Mouse (Mus musculus): ENCODE data around the gene Ap3b2. TPM values are rescaled to one million over a fixed set of nuclear protein-coding genes. Genes with fewer than 3 reads are reported as not detected.

Ap3b2 gene
- total and polyA plus RNA-seq, 3 experiments = not detected

DNA sequence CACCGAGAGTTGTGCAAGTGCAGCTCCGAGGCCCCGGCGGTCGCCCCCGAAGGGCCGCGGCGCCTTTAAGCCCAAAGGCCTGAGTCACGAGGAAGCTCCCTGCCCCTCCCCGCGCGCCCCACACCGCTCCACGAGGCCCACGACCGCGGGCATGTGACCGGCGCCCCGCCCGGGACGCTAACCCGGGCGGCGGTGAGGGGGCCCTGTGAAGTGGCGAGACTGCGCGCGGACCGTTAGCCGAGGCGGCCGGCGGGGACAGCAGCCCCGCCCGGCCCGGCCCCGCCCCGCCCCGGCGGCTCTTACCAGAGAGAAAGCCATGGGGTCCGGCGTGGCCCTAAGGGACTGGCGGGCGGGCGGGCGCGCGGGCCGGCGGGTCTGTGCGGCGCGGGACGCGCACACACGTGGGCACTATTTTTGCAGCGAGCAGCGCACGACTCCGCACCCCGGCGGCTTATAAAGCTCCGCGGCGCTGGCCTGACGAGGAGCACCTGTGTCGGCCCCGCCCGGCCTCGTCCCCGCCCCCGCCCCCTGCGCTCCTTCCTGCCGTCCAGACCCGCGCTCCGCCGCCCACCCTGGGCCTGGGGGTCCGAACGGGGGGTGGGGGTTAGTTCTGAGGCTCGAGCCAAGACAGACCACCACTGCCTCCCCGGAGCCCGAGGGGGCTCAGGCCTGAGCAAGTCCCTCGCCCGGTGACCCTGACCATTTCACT, 39.2 kb downstream of the Ap3b2 start:
- Histone ChIP-seq H3K4me2 (ENCODE audit: insufficient read depth, low read depth, poor library complexity, severe bottlenecking) (no peak overlapping the region), H3K27ac (ENCODE audit: insufficient read depth, low read depth) (no peak overlapping the region), H3K4me1 (ENCODE audit: control insufficient read depth in 1 of 2, insufficient read depth in 2 of 2) (no peaks in the 10 kb centered on the region), H3K27me3 (replicated peaks) (peaks cover 25% of the 10 kb centered on the region), H3K4me3 (replicated peaks in 1 of 3; ENCODE audit: low read depth in 2 of 3, low read length in 2 of 3, poor library complexity in 1 of 3) (no peak overlapping the region), H3K36me3 (replicated peaks in 1 of 2; ENCODE audit: control insufficient read depth in 1 of 2, insufficient read depth in 1 of 2, low read length in 1 of 2) (no peaks in the 10 kb centered on the region), H3K9ac (ENCODE audit: insufficient read depth, low read depth) (no peak overlapping the region), H3K9me3 (replicated peaks; ENCODE audit: low read length) (peaks cover 10% of the 10 kb centered on the region), H3K79me2 (replicated peaks; ENCODE audit: control insufficient read depth, extremely low read depth, insufficient read depth, poor library complexity, severe bottlenecking) (no peaks in the 10 kb centered on the region)
- TF ChIP-seq MAX (IDR thresholded peaks at IDR 0.05; ENCODE audit: low read length) (no peak), SMC3 (IDR thresholded peaks at IDR 0.05; ENCODE audit: low read depth, low read length) (no peak), USF1 (IDR thresholded peaks at IDR 0.05; ENCODE audit: low read depth, low read length) (no peak), MEF2A (IDR thresholded peaks at IDR 0.05; ENCODE audit: borderline replicate concordance, low read depth, low read length) (no peak), ZNF384 (IDR thresholded peaks at IDR 0.05; ENCODE audit: low read depth, low read length) (no peak), PAX5 (IDR thresholded peaks at IDR 0.05; ENCODE audit: low read length) (no peak), CHD2 (IDR thresholded peaks at IDR 0.05; ENCODE audit: low read length) (no peak), BHLHE40 (IDR thresholded peaks at IDR 0.05; ENCODE audit: low read depth, low read length) (no peak), ELF1 (IDR thresholded peaks at IDR 0.05; ENCODE audit: low read depth, low read length) (no peak), MAFK (IDR thresholded peaks at IDR 0.05; ENCODE audit: insufficient replicate concordance, low read length) (no peak)
- in situ Hi-C loops (cut with MboI; ENCODE audit: low pct_ligation_motif_present, low pct_unique_long_range_greater_than_20kb, low sequenced_read_pairs) (no loop called here), dilution Hi-C loops (cut with MboI; ENCODE audit: extremely low pct_ligation_motif_present, extremely low pct_unique_long_range_greater_than_20kb, low sequenced_read_pairs) (no loop called here)
- no peak for DNase-seq (ENCODE audit: extremely low read depth)

DNA sequence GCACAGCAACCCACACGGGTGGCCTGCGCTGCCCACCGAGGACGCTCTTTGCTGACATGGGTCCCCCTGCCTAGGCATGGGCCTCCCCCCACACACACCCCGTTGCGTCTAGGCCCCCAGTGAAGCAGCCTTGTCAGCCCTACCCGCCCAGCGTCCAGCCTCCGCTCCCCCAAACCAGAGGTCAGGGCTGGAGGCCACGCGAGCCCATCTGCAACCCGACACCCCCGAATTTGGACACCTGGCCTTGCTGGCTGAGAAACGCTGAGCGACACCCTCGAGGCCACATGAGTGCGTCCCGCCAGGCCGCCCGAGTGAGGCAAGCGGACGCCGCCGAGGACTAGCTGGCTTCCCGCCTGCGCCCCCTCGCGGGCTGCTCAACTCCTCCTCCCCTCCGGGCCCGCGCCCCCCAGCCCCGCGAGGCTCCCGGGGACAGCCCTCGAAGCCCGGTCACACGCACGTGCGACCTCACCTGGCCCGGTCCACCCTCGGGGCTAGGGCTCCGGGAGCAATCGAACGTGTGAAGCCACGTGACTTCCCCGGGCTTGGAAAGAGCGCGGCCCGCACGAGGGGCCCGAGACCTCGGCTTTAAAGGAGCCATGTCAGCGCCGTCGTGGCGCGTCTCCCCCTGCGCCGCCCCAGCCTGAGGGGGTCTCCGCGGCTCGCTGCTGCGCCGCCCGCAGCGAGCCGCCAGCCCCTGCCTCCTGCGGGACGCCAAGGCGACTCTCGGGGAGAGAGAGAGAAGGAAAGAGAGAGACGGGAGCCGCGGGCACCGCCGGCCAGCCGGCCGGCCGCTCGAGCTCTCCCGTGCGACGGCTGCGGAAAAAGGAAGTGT, 40.1 kb downstream of the Ap3b2 start:
- H3K79me2 ChIP-seq (replicated peaks; ENCODE audit: control insufficient read depth, extremely low read depth, insufficient read depth, poor library complexity, severe bottlenecking) = no peaks in the 10 kb centered on the region
- TF ChIP-seq E2F4 (IDR thresholded peaks at IDR 0.05; ENCODE audit: insufficient replicate concordance, low read depth, low read length) (no peak), TBP (conservative IDR thresholded peaks at IDR 0.05; ENCODE audit: low read depth, low read length) (no peak), TCF12 (IDR thresholded peaks at IDR 0.05; ENCODE audit: low read depth, low read length) (no peak), RAD21 (IDR thresholded peaks at IDR 0.05; ENCODE audit: low read depth, low read length) (no peak), MEF2A (IDR thresholded peaks at IDR 0.05; ENCODE audit: borderline replicate concordance, low read depth, low read length) (no peak), USF1 (IDR thresholded peaks at IDR 0.05; ENCODE audit: low read depth, low read length) (no peak)
- H3K4me1 ChIP-seq (ENCODE audit: control insufficient read depth in 1 of 2, insufficient read depth in 2 of 2) = no peaks in the 10 kb centered on the region
- no peak overlapping the region for H3K9ac ChIP-seq (ENCODE audit: insufficient read depth, low read depth)
- no peak overlapping the region for H3K27ac ChIP-seq (ENCODE audit: insufficient read depth, low read depth)
- no peaks in the 10 kb centered on the region for H3K36me3 ChIP-seq (replicated peaks in 1 of 2; ENCODE audit: control insufficient read depth in 1 of 2, insufficient read depth in 1 of 2, low read length in 1 of 2)
- H3K9me3 ChIP-seq (replicated peaks; ENCODE audit: low read length) = peaks cover 10% of the 10 kb centered on the region
- H3K27me3 ChIP-seq (replicated peaks) = peaks cover 17% of the 10 kb centered on the region
- no peak overlapping the region for H3K4me3 ChIP-seq (replicated peaks in 1 of 3; ENCODE audit: low read depth in 2 of 3, low read length in 2 of 3, poor library complexity in 1 of 3)
- dilution Hi-C loops (cut with MboI; ENCODE audit: extremely low pct_ligation_motif_present, extremely low pct_unique_long_range_greater_than_20kb, low sequenced_read_pairs) = no loop called here
- DNase-seq (ENCODE audit: extremely low read depth) = no peak
- in situ Hi-C loops (cut with MboI; ENCODE audit: low pct_ligation_motif_present, low pct_unique_long_range_greater_than_20kb, low sequenced_read_pairs) = no loop called here
- no peak overlapping the region for H3K4me2 ChIP-seq (ENCODE audit: insufficient read depth, low read depth, poor library complexity, severe bottlenecking)

Data from CH12.LX (cell line).